Mouse (Mus musculus) intestine, embryonic 16.5 days (tissue): ENCODE results near the gene Ercc5. TPM values are rescaled to one million over a fixed set of nuclear protein-coding genes. Genes with fewer than 3 reads are reported as not detected.

Experiments used
- ATAC-seq: fragments of 200-750 bp; cut with Nextera tagmentation; 2 replicates; pipeline ENCODE4 v1.8.0; 2017; ENCODE audit warnings: moderate TSS enrichment, moderate library complexity
- H3K27ac ChIP-seq: fragments of 300-500 bp; sonication (generic); 2 replicates; pipeline ENCODE4 v1.5.1; 2014; ENCODE audit warnings: mild to moderate bottlenecking, low read length
- H3K27me3 ChIP-seq: fragments of 300-500 bp; sonication (generic); replicated peaks from 2 replicates; pipeline ENCODE4 v1.6.1; 2014; ENCODE audit warnings: low read length, control low read depth, mixed read lengths; ENCODE audit not compliant: control insufficient read depth, insufficient read depth
- H3K36me3 ChIP-seq: fragments of 300-500 bp; sonication (generic); 2 replicates; pipeline ENCODE4 v1.6.1; 2014; ENCODE audit warnings: low read length, control low read depth; ENCODE audit not compliant: control insufficient read depth, insufficient read depth
- H3K4me1 ChIP-seq: fragments of 300-500 bp; sonication (generic); 2 replicates; pipeline ENCODE4 v1.6.1; 2014; ENCODE audit warnings: low read length, control low read depth, mixed read lengths; ENCODE audit not compliant: control insufficient read depth, insufficient read depth
- H3K4me2 ChIP-seq: fragments of 300-500 bp; sonication (generic); 2 replicates; pipeline ENCODE4 v1.6.1; 2014; ENCODE audit warnings: low read depth, low read length, control low read depth
- H3K4me3 ChIP-seq: fragments of 300-500 bp; sonication (generic); 2 replicates; pipeline ENCODE4 v1.5.1; 2014; ENCODE audit warnings: mild to moderate bottlenecking, low read length
- H3K9ac ChIP-seq: fragments of 300-500 bp; sonication (generic); 2 replicates; pipeline ENCODE4 v1.6.1; 2014; ENCODE audit warnings: low read depth, low read length
- H3K9me3 ChIP-seq: fragments of 300-500 bp; sonication (generic); 2 replicates; pipeline ENCODE4 v1.6.1; 2016; ENCODE audit warnings: low read length, control low read depth; ENCODE audit not compliant: control insufficient read depth
- whole genome bisulfite sequencing: fragments of 180-500 bp; shearing (Covaris S2); extraction: QIAGEN DNeasy Blood & Tissue Kit; methylation state at CpG from one replicate; pipeline ENCODE4 v1.1.7; 2014; 5-methylcytosine and 5-hydroxymethylcytosine counted together
- polyA plus RNA-seq: library from polyadenylated mRNA; unstranded; fragments of >200 nt; fragmentation: Nextera tagmentation; extraction: Ambion mirVana; gene quantifications from 2 replicates; pipeline ENCODE4 v1.2.1, GENCODE M21; 2015

Ercc5 gene
- polyA plus RNA-seq, result 10.5 and 12.0 TPM in 2 replicates

- H3K27ac ChIP-seq, result peak within 1 kb of the TSS; percentile 85
- under 1% methylated on average over 66 of the region's 66 CpGs for WGBS
- H3K4me3 ChIP-seq, result peak within 1 kb of the TSS; percentile 88
- peaks cover 8% of the 10 kb centered on the region for H3K4me1 ChIP-seq
- H3K27me3 ChIP-seq, result no peaks in the 10 kb centered on the region
- 0 out of 2 replicates have a peak, but pooled peaks cover 2% of the 10 kb centered on the region for H3K36me3 ChIP-seq
- H3K9ac ChIP-seq, result peak within 1 kb of the TSS; percentile 81
- peak within 1 kb of the TSS; percentile 54 for H3K4me2 ChIP-seq
- H3K9me3 ChIP-seq, result no peaks in the 10 kb centered on the region
- peak; percentile 99 for ATAC-seq
These were observed at the start of gene Ercc5 for GRCm38 (mm10) chr1:44147563-44148381. Ercc5 (plus strand) TSS chr1:44147744.

GRCm38 (mm10) chr1:44101448-44102225 is 45.9 kb upstream of the Ercc5 start:
- Histone ChIP-seq H3K9me3 (no peaks in the 10 kb centered on the region), H3K36me3 (0 out of 2 replicates have a peak, but pooled peaks cover 4% of the 10 kb centered on the region), H3K4me3 (peak overlapping the region; percentile 89), H3K4me2 (peak overlapping the region; percentile 60), H3K27me3 (no peaks in the 10 kb centered on the region), H3K9ac (peak overlapping the region; percentile 89), H3K4me1 (peaks cover 5% of the 10 kb centered on the region; the same call in 1 of the 2 replicates), H3K27ac (peak overlapping the region; percentile 93)
- WGBS, result under 1% methylated on average over 54 of the region's 55 CpGs
- ATAC-seq, result peak; percentile 82

- peak; percentile 98 for ATAC-seq
- Histone ChIP-seq H3K9ac (peak within 1 kb of the TSS; percentile 89), H3K9me3 (no peaks in the 10 kb centered on the region), H3K4me1 (peaks cover 5% of the 10 kb centered on the region; the same call in 1 of the 2 replicates), H3K4me2 (peak within 1 kb of the TSS; percentile 60), H3K4me3 (peak within 1 kb of the TSS; percentile 89), H3K36me3 (0 out of 2 replicates have a peak, but pooled peaks cover 4% of the 10 kb centered on the region), H3K27me3 (no peaks in the 10 kb centered on the region), H3K27ac (peak within 1 kb of the TSS; percentile 93)
- under 1% methylated on average over 55 of the region's 55 CpGs for WGBS
These were observed 45.3 kb upstream of the Ercc5 start, which contains the start of gene Tex30 for GRCm38 (mm10) chr1:44102259-44102717. Tex30 (minus strand) TSS chr1:44102441.

- Histone ChIP-seq H3K9me3 (no peaks in the 10 kb centered on the region), H3K36me3 (peaks cover 4% of the 10 kb centered on the region), H3K4me2 (peak overlapping the region; percentile 58), H3K27ac (no peak overlapping the region), H3K4me1 (peaks cover 5% of the 10 kb centered on the region; the same call in 1 of the 2 replicates), H3K27me3 (no peaks in the 10 kb centered on the region), H3K4me3 (peak overlapping the region; percentile 21; the same call in 1 of the 2 replicates), H3K9ac (no peak overlapping the region)
- no peak for ATAC-seq
- 18% methylated on average over 5 of the region's 5 CpGs for WGBS
These were observed 44.6 kb upstream of the Ercc5 start for GRCm38 (mm10) chr1:44102939-44103338.

GRCm38 (mm10) chr1:44117571-44117970 is 30.0 kb upstream of the Ercc5 start:
- H3K4me2 ChIP-seq, result no peak overlapping the region
- H3K27ac ChIP-seq, result no peak overlapping the region
- H3K4me1 ChIP-seq, result no peaks in the 10 kb centered on the region
- no peaks in the 10 kb centered on the region for H3K36me3 ChIP-seq
- no peak overlapping the region for H3K9ac ChIP-seq
- H3K9me3 ChIP-seq, result no peaks in the 10 kb centered on the region
- ATAC-seq, result no peak
- H3K27me3 ChIP-seq, result no peaks in the 10 kb centered on the region
- 0 out of 2 replicates have a peak overlapping the region, but pooled peaks have one; percentile 5 for H3K4me3 ChIP-seq

GRCm38 (mm10) chr1:44118239-44119054 is 29.1 kb upstream of the Ercc5 start, which contains the start of the genes Kdelc1 and Bivm:
Kdelc1 (minus strand) TSS chr1:44118808.
Bivm (plus strand) TSS chr1:44118957.
- peak; percentile 97 for ATAC-seq
- Histone ChIP-seq H3K4me3 (peak within 1 kb of the TSS; percentile 78), H3K4me1 (no peaks in the 10 kb centered on the region), H3K36me3 (no peaks in the 10 kb centered on the region), H3K4me2 (peak within 1 kb of the TSS; percentile 78), H3K9me3 (no peaks in the 10 kb centered on the region), H3K27ac (peak within 1 kb of the TSS; percentile 98), H3K9ac (peak within 1 kb of the TSS; percentile 88), H3K27me3 (no peaks in the 10 kb centered on the region)
- WGBS, result under 1% methylated on average over 39 of the region's 39 CpGs

GRCm38 (mm10) chr1:44119201-44120073 is 28.1 kb upstream of the Ercc5 start:
- under 1% methylated on average over 39 of the region's 43 CpGs for WGBS
- H3K36me3 ChIP-seq, result no peaks in the 10 kb centered on the region
- H3K27ac ChIP-seq, result peak overlapping the region; percentile 98
- ATAC-seq, result peak; percentile 90
- H3K9ac ChIP-seq, result peak overlapping the region; percentile 88
- peak overlapping the region; percentile 78 for H3K4me3 ChIP-seq
- H3K9me3 ChIP-seq, result no peaks in the 10 kb centered on the region
- H3K27me3 ChIP-seq, result no peaks in the 10 kb centered on the region
- H3K4me2 ChIP-seq, result peak overlapping the region; percentile 78
- H3K4me1 ChIP-seq, result no peaks in the 10 kb centered on the region

GRCm38 (mm10) chr1:44120074-44120406 is 27.5 kb upstream of the Ercc5 start:
- 3% methylated on average over 6 of the region's 6 CpGs for WGBS
- ATAC-seq, result peak; percentile 58

More at GRCm38 (mm10) chr1:44120074-44120406, 27.5 kb upstream of the Ercc5 start:
- Histone ChIP-seq H3K27me3 (no peaks in the 10 kb centered on the region), H3K4me3 (peak overlapping the region; percentile 78), H3K36me3 (no peaks in the 10 kb centered on the region), H3K27ac (peak overlapping the region; percentile 98), H3K4me2 (peak overlapping the region; percentile 78), H3K4me1 (peaks cover 2% of the 10 kb centered on the region; the same call in 1 of the 2 replicates), H3K9me3 (no peaks in the 10 kb centered on the region), H3K9ac (peak overlapping the region; percentile 88)
